Mouse (Mus musculus) embryo, embryonic 11 days (tissue): Measurements from ENCODE around the gene Mgat5b.

Source experiments
- DNase-seq: peaks from one replicate; pipeline ENCODE4 v3.0.0-alpha.2; 2015

Gene Mgat5b

GRCm38 (mm10) chr11:116982543-116982942 lies 63.9 kb downstream of the Mgat5b start:
- DNase-seq, result no peak

- DNase-seq, result no peak
Measured at GRCm38 (mm10) chr11:116985504-116986385, 67.1 kb downstream of the Mgat5b start.

- DNase-seq, result no peak
Measured at GRCm38 (mm10) chr11:116988131-116988530, 69.5 kb downstream of the Mgat5b start.

GRCm38 (mm10) chr11:116990231-116990630 lies 71.6 kb downstream of the Mgat5b start:
- DNase-seq, result no peak

GRCm38 (mm10) chr11:116991410-116991809 lies 72.7 kb downstream of the Mgat5b start:
- peak; percentile 23 for DNase-seq

GRCm38 (mm10) chr11:116991964-116992363 lies 73.3 kb downstream of the Mgat5b start:
- DNase-seq, result no peak

- peak; percentile 85 for DNase-seq
Measured at GRCm38 (mm10) chr11:116994095-116994582, 75.5 kb downstream of the Mgat5b start.

- DNase-seq, result no peak
Measured at GRCm38 (mm10) chr11:116996976-116997375, 78.3 kb downstream of the Mgat5b start.

GRCm38 (mm10) chr11:116998935-116999334 lies 80.3 kb downstream of the Mgat5b start:
- DNase-seq, result no peak

GRCm38 (mm10) chr11:117000219-117000618 lies 81.6 kb downstream of the Mgat5b start:
- DNase-seq, result no peak

GRCm38 (mm10) chr11:117001789-117002188 lies 83.1 kb downstream of the Mgat5b start:
- DNase-seq, result no peak

- peak; percentile 50 for DNase-seq
Measured at GRCm38 (mm10) chr11:117003503-117003902, 84.8 kb downstream of the Mgat5b start.

- peak; percentile 55 for DNase-seq
Measured at GRCm38 (mm10) chr11:117004277-117004676, 85.6 kb downstream of the Mgat5b start.

- DNase-seq, result no peak
Measured at GRCm38 (mm10) chr11:117017462-117017861, 98.8 kb downstream of the Mgat5b start.

- peak; percentile 91 for DNase-seq
Measured at GRCm38 (mm10) chr11:117018410-117018809, 99.7 kb downstream of the Mgat5b start.

- no peak for DNase-seq
Measured at GRCm38 (mm10) chr11:117021026-117021425, 102.4 kb downstream of the Mgat5b start.

- DNase-seq, result no peak
Measured at GRCm38 (mm10) chr11:117023537-117023936, 104.9 kb downstream of the Mgat5b start.

- DNase-seq, result no peak
Measured at GRCm38 (mm10) chr11:117027681-117028080, 109.0 kb downstream of the Mgat5b start.

- DNase-seq, result no peak
Measured at GRCm38 (mm10) chr11:117028861-117029568, 110.4 kb downstream of the Mgat5b start.

- no peak for DNase-seq
Measured at GRCm38 (mm10) chr11:117029569-117029955, 110.9 kb downstream of the Mgat5b start.

GRCm38 (mm10) chr11:117030018-117030417 lies 111.4 kb downstream of the Mgat5b start:
- no peak for DNase-seq

- DNase-seq, result no peak
Measured at GRCm38 (mm10) chr11:117030471-117031101, 111.9 kb downstream of the Mgat5b start.

- no peak for DNase-seq
Measured at GRCm38 (mm10) chr11:117031249-117031648, 112.6 kb downstream of the Mgat5b start.
